Mouse (Mus musculus): ENCODE measurements at regions not wholly inside any gene's neighbourhood (a gene's known extent, or its start where the extent isn't known, plus 50 kb on each side); places are given as distances from the start of the nearest gene placed in this dataset.

DNA sequence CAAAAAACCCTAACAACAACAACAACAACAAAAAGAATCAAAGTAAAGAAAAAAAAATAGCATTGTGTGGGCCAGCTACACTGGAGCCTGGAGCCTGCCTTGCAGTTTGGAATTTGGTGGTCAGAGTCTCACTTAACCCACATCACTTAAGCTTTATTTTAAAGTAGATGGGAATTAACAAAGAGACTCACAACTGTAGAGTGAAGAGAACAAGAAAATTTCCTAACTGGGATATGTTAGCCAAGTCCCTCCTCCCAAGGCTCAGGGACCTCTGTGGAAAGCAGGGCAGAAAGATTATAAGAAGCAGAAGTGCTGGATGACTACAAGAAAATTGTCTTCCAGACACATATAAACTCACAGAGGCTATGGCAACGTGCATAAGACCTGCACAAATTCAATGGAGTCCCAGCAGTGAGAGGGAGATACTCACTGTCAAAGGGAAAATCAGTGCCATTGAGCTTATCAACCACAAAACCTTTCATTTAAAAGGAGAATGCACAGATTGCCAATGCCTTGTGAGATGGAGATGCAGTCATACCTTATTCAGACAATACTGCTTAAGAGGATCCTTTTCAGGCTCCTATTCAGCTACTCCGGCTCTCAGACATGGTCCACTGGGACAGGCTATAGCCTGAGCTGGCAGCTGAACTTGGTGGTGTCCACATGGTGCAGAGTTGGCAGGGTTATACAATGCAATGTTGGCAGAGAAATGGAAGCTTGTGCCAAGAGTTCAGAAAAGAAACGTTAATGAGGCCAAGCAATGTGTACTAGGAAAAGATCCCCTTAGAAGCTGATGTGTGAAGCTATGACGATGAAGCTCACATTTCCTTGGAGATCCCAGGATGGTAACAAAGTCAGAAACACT is 154.4 kb downstream of the Cxxc4 start:
- TF ChIP-seq CTCF (IDR thresholded peaks at IDR 0.05), result no peak
- TF ChIP-seq EP300 (IDR thresholded peaks at IDR 0.05), result no peak
